Mouse (Mus musculus) adrenal gland, postnatal 25 days (tissue): ENCODE results near the gene Hectd1. TPM values are rescaled to one million over a fixed set of nuclear protein-coding genes. Genes with fewer than 3 reads are reported as not detected.

Source experiments
- DNase-seq: peaks from one replicate; pipeline ENCODE4 v3.0.0; 2021; ENCODE audit warnings: mixed read lengths
- total RNA-seq: library from RNA; stranded (reverse); gene quantifications from 2 replicates; pipeline ENCODE4 v1.2.3, GENCODE M21; 2021

Gene Hectd1
- total RNA-seq, 1 experiment from 2014 or later: 102 TPM

- DNase-seq: no peak
Measured at GRCm38 (mm10) chr12:51768702-51769101, 60.6 kb downstream of the Hectd1 start.

- DNase-seq: no peak
Measured at GRCm38 (mm10) chr12:51767454-51767853, 61.9 kb downstream of the Hectd1 start.

- no peak for DNase-seq
Measured at GRCm38 (mm10) chr12:51759374-51759773, 70.0 kb downstream of the Hectd1 start.

GRCm38 (mm10) chr12:51756599-51756961, 72.8 kb downstream of the Hectd1 start:
- no peak for DNase-seq

DNA sequence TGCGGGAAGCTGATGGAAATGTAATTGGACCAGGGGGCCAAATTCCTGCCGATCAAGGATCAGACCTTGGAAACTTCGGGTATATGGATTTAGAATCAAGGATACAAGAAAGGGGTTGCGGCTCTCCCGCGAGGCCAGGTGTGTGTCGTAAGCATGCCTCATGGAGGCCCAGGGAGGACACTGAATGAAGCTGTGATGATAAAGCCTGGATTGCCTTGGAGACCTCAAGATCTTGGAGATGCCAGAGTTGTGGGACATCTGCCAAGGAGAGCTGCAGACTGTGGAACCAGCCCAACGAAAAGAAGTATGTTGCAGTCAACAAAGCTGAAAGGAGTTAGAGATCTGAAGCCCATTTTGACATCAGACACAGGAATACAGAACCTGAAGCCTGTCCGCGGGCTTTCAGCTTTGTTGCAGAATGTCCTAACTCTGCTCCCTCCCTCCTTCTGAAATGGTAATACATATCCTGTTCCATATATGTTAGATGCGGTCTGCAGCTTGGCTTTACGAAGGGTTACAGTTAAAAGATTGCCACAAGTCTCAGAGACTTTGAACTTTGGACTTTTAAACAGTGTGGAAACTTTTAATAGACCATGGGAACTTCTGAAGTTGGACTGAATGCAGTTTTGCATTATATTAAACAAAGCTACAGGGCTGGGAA, 73.3 kb downstream of the Hectd1 start:
- DNase-seq: no peak

GRCm38 (mm10) chr12:51747348-51747747, 82.0 kb downstream of the Hectd1 start:
- no peak for DNase-seq

DNA sequence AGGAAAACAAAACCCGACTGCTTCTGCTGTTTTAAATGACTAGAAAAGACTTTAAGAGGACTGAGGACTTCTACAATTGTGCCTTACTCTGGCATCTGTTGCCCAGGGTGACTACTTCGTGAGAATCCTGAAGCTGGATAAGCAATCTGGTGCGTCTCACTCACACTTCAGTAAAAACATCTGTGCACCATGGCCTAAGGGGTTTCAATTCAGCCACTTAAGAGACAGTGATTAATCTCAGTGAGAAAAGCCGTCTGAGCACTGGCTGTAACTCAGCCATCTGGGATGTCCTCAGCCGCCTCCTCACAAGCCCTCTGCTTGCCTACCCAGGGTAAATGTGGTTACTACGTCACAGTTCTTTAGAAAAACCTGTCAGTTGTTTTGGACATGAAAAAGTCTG, 84.4 kb downstream of the Hectd1 start:
- DNase-seq: no peak

DNA sequence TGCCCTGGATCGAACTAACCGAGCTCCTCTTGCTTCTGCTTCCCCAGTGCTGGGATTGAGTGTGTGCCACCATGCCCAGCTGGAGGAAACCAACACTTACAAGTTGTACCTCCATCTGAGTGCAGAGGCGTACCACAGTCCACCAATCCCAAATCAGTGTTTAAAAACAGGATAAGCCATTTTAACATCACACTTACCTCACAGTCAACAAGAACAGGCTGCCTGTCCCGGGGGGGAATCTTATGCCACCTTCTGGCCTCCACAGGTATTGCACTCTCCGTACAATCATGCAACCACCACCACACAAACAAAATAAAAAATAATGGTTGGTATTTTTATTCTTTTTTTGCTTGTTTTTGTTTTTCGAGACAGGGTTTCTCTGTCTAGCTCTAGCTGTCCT, 87.6 kb downstream of the Hectd1 start:
- DNase-seq: peak; percentile 26

DNA sequence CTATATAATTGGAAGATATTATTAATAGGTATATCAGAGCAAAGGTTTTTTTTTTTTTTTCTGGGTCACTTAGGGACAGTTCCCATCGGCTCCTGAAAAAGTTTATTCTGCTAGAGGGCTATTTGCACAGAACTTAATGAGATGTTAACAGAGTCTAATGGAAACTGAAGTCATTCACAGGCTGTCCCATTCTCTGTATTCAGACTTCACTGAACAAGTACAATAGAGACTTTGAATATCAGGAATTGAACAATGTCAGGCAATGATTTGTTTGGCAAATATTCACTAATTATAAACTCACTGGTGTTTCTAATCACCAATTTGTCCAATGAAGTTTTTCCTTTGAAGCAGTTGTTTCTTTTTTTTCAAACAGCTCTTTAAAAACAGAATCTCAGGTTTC, 92.5 kb downstream of the Hectd1 start:
- no peak for DNase-seq

GRCm38 (mm10) chr12:51736381-51736780, 93.0 kb downstream of the Hectd1 start:
- no peak for DNase-seq

DNA sequence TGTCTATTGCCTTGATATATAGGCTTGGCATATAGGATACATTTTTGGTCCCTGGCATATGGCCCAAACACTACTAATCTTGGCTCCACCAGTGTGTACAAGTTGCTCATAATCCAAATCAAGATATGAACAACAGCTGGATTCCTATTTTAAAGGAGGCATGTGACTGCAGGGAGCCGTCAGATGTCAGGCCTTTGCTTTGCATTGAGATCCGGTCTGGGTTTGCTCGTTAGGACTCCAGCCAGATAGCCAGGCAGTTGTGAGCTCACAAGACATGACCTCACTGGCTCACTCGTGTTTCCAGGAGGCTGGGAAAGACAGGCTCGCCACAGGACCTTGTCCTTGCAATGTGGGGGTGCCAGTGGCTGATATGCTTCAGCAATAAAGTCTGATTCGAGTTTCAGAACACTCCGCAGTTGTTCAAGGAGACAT, 93.5 kb downstream of the Hectd1 start:
- DNase-seq: peak; percentile 24

- DNase-seq: no peak
Measured at GRCm38 (mm10) chr12:51734605-51735211, 94.6 kb downstream of the Hectd1 start.

GRCm38 (mm10) chr12:51729827-51730226, 99.5 kb downstream of the Hectd1 start:
- DNase-seq: no peak

- DNase-seq: peak; percentile 30
Measured at GRCm38 (mm10) chr12:51729058-51729457, 100.3 kb downstream of the Hectd1 start.

GRCm38 (mm10) chr12:51721836-51722235, 107.5 kb downstream of the Hectd1 start:
- no peak for DNase-seq

DNA sequence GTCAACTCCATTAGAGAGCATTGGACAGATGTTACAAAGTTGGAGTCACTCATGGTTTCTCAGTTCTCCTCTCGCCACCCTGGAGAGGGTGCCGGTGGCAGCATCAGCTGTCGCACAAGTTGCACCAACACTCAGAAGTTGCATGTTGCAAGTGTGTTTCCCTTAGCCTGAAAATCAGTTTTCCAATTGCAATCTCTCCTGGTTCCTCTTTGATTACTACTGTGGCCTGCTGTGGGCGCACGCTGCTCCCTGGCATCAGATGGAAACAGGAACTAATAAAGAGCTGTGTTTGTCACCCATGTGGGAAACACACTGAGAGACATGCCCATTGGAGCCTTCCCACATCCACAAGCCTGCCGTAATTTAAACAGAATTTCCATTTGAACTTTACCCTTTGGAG, 110.7 kb downstream of the Hectd1 start:
- no peak for DNase-seq

DNA sequence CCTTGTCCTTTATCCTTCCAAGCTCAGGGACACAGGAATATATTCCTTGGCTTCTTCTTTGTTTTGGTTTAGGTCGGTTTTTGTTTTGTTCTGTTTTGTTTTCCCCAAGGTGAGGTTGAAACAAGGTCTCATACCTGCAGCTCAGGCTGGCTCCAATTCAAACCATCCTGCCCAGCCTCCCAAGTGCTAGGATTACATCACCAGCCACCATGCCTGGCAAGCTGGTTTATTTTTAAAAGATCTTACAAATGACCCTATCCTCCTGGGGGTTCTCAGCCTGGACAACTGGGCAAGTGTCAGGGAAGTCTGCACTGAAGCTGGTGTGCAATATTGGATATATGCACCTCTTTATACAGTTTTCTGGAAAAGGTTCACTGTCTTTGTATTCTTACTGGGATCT, 116.7 kb downstream of the Hectd1 start:
- no peak for DNase-seq

DNA sequence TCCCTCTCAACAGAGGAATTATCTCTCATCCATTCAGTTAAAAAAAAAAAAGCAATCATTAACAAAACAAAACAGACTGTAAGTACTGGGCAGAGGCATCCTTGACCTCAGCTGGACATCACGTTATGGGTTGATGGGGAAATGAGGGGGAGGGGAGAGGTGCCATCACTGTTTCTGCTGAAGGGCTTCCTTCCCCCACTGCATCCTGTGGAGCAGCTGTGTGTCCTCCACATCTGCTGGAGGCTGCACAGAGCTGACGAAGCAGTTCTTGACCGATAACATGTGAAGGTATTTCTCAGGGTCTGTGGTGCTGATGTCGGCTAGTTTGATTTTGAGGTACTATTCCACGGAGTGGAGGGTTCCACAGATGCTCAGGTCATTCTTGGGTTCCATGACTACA, 119.2 kb downstream of the Hectd1 start:
- DNase-seq: no peak

DNA sequence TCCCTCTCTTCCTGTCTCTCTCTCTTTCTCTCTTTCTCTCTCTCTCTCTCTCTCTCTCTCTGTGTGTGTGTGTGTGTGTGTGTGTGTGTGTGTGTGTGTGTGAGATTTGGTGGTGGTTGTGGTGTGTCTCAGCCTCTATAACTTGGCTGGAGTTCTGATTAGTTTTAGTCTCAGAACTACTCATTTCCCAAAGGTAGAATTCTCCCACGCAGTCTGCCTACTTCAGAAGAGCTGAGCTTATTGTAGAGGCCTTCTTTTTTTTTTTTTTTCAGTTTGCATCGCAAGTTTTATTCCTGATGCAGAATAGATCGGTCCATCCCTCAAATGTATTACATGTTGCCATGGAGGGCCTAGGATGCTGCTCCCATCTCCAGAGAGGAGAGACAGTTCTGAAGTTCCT, 119.6 kb downstream of the Hectd1 start:
- no peak for DNase-seq

- DNase-seq: no peak
Measured at GRCm38 (mm10) chr12:51708941-51709686, 120.2 kb downstream of the Hectd1 start.

DNA sequence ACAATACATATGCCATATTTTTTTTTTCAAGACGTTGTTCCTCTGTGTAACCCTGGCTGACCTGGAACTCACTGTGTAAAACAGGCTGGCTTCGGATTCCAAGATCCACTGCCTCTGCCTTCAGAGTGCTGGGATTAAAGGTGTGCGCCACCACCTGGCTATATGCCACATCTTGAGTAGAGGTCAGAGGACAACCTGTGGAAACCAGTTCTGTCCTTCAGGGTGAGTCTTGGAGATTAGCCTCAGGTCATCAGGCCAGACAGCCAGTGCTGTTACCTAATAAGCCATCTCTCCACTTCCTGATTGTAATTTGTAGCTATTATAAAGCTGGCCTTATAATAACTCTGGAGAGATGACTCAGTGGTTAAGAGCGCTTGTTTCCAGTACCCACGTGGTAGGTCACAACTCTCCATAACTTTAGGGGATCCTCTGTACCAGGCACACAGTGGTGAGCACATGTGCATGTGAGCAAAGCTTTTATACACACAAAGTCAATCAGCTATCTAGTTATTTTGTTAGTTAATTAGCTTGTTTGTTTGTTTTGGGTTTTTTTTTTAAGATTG, 122.6 kb downstream of the Hectd1 start:
- no peak for DNase-seq

DNA sequence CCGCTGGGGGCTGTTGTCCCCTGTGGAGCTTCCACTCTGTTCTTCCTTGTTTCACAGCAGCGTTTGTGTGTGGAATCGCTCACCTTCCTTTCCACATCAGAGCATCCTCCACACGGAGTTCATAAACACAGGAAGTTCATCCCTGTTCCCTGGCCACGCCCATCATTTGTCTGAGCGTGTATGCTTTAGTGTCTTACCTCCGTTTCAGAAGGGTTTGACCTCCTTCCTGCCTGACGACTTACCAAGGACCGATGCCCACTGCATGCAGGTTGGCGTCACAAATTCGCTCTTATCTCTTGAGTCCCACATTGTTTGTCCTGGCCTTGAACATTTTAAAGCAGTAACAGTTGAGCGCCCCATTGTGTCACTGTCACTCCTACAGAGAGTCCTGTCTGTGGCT, 123.6 kb downstream of the Hectd1 start:
- DNase-seq: no peak

GRCm38 (mm10) chr12:51704572-51704971, 124.8 kb downstream of the Hectd1 start:
- no peak for DNase-seq
